Mouse (Mus musculus): Measurements from ENCODE around the gene Krt33a.

Gene Krt33a

DNA sequence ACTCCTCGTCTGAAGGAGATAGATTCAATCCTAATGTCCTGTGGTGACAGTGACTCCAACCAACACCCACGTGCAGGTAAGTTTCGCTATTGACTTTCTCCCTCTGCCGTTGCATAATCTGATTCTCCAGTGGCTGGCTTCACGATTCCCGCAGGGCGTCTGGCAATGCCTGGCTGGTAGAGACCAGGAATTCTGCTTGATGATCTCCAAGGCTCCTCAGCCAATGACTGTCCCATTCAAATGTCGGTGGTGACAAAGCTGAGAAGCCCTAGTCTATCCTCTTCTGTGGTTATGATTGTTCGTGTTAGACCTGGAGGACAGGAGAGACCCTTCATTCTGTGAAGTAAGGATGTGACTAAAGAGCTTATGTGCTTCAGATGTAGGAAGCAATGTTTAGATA lies 33.3 kb downstream of the Krt33a start:
- H3K27me3 ChIP-seq (ENCODE audit: insufficient read depth, low read length), result peaks cover 34% of the 10 kb centered on the region
- H3K4me3 ChIP-seq (replicated peaks; ENCODE audit: low read length), result no peak overlapping the region
- no peaks in the 10 kb centered on the region for H3K36me3 ChIP-seq (ENCODE audit: insufficient read depth, low read length)
- H3K9me3 ChIP-seq (ENCODE audit: low read length), result peaks cover 20% of the 10 kb centered on the region
- 0 out of 2 replicates have a peak, but pooled peaks cover 4% of the 10 kb centered on the region for H3K4me1 ChIP-seq (replicated peaks; ENCODE audit: low read depth, low read length)
- TF ChIP-seq POU5F1 (IDR thresholded peaks at IDR 0.05; ENCODE audit: borderline replicate concordance, low read length) (no peak), CTCF (conservative IDR thresholded peaks at IDR 0.05; ENCODE audit: low read length) (no peak), NANOG (IDR thresholded peaks at IDR 0.05; ENCODE audit: borderline replicate concordance, low read length) (no peak)

DNA sequence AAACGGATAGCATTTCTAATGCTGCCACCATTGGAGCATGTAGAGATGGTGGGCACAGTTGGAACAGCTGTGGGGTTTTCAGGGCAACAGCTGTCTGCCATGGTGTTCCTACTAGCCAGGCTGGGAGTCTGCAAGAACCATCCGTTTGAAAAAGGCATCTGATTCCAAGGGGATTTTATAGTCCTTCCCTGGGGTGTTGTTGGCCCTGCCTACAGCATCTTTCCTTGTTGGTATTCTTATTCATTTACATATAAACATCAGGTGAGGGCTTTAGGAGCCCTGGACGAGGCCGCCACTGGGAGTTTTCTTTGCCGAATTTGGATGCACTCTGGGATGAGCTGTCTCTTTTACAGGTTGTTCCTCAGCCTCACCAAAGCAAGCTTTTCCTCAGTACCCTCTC lies 37.1 kb downstream of the Krt33a start, which contains the start of gene Krtap29-1:
Krtap29-1 (minus strand) TSS at position 101 of the 400 bp plus-strand sequence.
- Histone ChIP-seq H3K27me3 (ENCODE audit: insufficient read depth, low read length) (peaks cover 11% of the 10 kb centered on the region; the same call in 1 of the 2 replicates), H3K36me3 (ENCODE audit: insufficient read depth, low read length) (no peaks in the 10 kb centered on the region), H3K4me1 (replicated peaks; ENCODE audit: low read depth, low read length) (no peaks in the 10 kb centered on the region), H3K9me3 (ENCODE audit: low read length) (peaks cover 30% of the 10 kb centered on the region), H3K4me3 (replicated peaks; ENCODE audit: low read length) (no peak within 1 kb of the TSS)
- no peak for TF ChIP-seq NANOG (IDR thresholded peaks at IDR 0.05; ENCODE audit: borderline replicate concordance, low read length)
- TF ChIP-seq CTCF (conservative IDR thresholded peaks at IDR 0.05; ENCODE audit: low read length), result no peak

DNA sequence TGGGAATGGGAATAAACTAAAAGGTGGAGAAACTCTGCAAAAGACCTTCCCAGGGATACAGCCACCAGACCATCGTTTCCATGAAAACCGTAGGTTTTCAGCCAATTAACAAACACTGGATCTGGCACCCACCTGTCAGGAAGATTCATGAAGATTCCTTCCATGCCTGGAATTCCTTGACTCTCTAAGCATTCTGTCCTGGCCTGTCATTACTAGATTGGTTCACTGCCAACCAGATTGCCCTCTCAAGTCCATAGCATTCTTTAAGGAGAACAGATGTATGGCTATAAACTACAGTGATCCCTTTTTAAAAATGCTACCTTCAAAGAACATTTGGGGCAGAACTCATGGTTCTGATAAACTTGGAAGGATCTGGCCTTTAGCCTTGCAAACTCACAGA lies 50.1 kb downstream of the Krt33a start:
- H3K27me3 ChIP-seq (ENCODE audit: insufficient read depth, low read length), result no peaks in the 10 kb centered on the region
- no peaks in the 10 kb centered on the region for H3K9me3 ChIP-seq (ENCODE audit: low read length)
- H3K4me1 ChIP-seq (replicated peaks; ENCODE audit: low read depth, low read length), result no peaks in the 10 kb centered on the region
- TF ChIP-seq NANOG (IDR thresholded peaks at IDR 0.05; ENCODE audit: borderline replicate concordance, low read length) (no peak), CTCF (conservative IDR thresholded peaks at IDR 0.05; ENCODE audit: low read length) (no peak), POU5F1 (IDR thresholded peaks at IDR 0.05; ENCODE audit: borderline replicate concordance, low read length) (no peak)
- no peak overlapping the region for H3K4me3 ChIP-seq (replicated peaks; ENCODE audit: low read length)
- H3K36me3 ChIP-seq (ENCODE audit: insufficient read depth, low read length), result no peaks in the 10 kb centered on the region

DNA sequence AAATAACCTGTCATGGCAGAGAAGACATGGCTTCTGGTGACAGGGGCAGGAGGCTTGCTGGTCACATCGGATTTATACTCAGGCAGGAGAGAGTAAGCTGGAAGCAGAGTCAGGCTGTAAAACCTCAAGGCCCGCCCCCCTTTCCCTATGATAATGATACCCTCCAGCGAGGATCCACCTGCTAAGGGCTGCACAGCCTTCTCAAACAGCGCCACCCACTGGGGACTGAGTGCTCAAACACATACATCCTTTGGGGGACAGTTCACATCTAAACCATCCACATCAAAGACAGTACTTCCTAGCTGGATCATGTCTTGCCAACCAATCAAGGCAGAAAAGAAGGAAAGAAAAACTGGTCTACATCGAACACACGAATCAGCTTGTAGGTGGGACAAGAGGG lies 51.8 kb downstream of the Krt33a start:
- H3K4me3 ChIP-seq (replicated peaks; ENCODE audit: low read length), result no peak overlapping the region
- no peaks in the 10 kb centered on the region for H3K36me3 ChIP-seq (ENCODE audit: insufficient read depth, low read length)
- peak; percentile 47 for TF ChIP-seq CTCF (conservative IDR thresholded peaks at IDR 0.05; ENCODE audit: low read length)
- TF ChIP-seq POU5F1 (IDR thresholded peaks at IDR 0.05; ENCODE audit: borderline replicate concordance, low read length), result no peak
- H3K4me1 ChIP-seq (replicated peaks; ENCODE audit: low read depth, low read length), result no peaks in the 10 kb centered on the region
- H3K9me3 ChIP-seq (ENCODE audit: low read length), result no peaks in the 10 kb centered on the region
- H3K27me3 ChIP-seq (ENCODE audit: insufficient read depth, low read length), result no peaks in the 10 kb centered on the region
